Mouse (Mus musculus): ENCODE data around the gene Stim2. TPM values are rescaled to one million over a fixed set of nuclear protein-coding genes. Genes with fewer than 3 reads are reported as not detected.

Stim2 gene
- total and polyA plus RNA-seq, 3 experiments: 16.8 to 21.5 (median 18.2) TPM

GRCm38 (mm10) chr5:54005865-54006225 lies 7.5 kb downstream of the Stim2 start:
- peaks cover 3 to 8% of the 10 kb centered on the region in 2 experiments for H3K36me3 ChIP-seq (replicated peaks in 1 of 2; ENCODE audit: control insufficient read depth in 1 of 2, insufficient read depth in 1 of 2, low read length in 1 of 2)
- no peak overlapping the region for H3K27ac ChIP-seq (ENCODE audit: insufficient read depth, low read depth)
- no peak overlapping the region for H3K4me3 ChIP-seq (replicated peaks in 1 of 3; ENCODE audit: low read depth in 2 of 3, low read length in 2 of 3, poor library complexity in 1 of 3)
- peaks cover 0 to 7% of the 10 kb centered on the region in 2 experiments; a peak in 1 of 4 replicates for H3K4me1 ChIP-seq (ENCODE audit: control insufficient read depth in 1 of 2, insufficient read depth in 2 of 2)
- no peak for DNase-seq (ENCODE audit: extremely low read depth)
- H3K79me2 ChIP-seq (replicated peaks; ENCODE audit: control insufficient read depth, extremely low read depth, insufficient read depth, poor library complexity, severe bottlenecking): 0 out of 2 replicates have a peak, but pooled peaks cover 3% of the 10 kb centered on the region
- in situ Hi-C loops (cut with MboI; ENCODE audit: low pct_ligation_motif_present, low pct_unique_long_range_greater_than_20kb, low sequenced_read_pairs) (no loop called here), dilution Hi-C loops (cut with MboI; ENCODE audit: extremely low pct_ligation_motif_present, extremely low pct_unique_long_range_greater_than_20kb, low sequenced_read_pairs) (no loop called here)
- TF ChIP-seq RCOR1 (conservative IDR thresholded peaks at IDR 0.05; ENCODE audit: low read depth, low read length): no peak
- no peak for TF ChIP-seq CTCF (conservative IDR thresholded peaks at IDR 0.05 in 1 of 2, IDR thresholded peaks at IDR 0.05 in 1 of 2; ENCODE audit: low read depth in 2 of 2, low read length in 2 of 2)
- TF ChIP-seq NELFE (IDR thresholded peaks at IDR 0.05; ENCODE audit: low read depth, low read length): no peak
- H3K27me3 ChIP-seq (replicated peaks): no peaks in the 10 kb centered on the region
- no peaks in the 10 kb centered on the region for H3K9me3 ChIP-seq (replicated peaks; ENCODE audit: low read length)
- H3K9ac ChIP-seq (ENCODE audit: insufficient read depth, low read depth): no peak overlapping the region
- H3K4me2 ChIP-seq (ENCODE audit: insufficient read depth, low read depth, poor library complexity, severe bottlenecking): no peak overlapping the region

- H3K9me3 ChIP-seq (replicated peaks; ENCODE audit: low read length): no peaks in the 10 kb centered on the region
- DNase-seq (ENCODE audit: extremely low read depth): no peak
- H3K27me3 ChIP-seq (replicated peaks): no peaks in the 10 kb centered on the region
- no peak overlapping the region for H3K4me3 ChIP-seq (replicated peaks in 1 of 3; ENCODE audit: low read depth in 2 of 3, low read length in 2 of 3, poor library complexity in 1 of 3)
- peaks cover 3 to 8% of the 10 kb centered on the region in 2 experiments for H3K36me3 ChIP-seq (replicated peaks in 1 of 2; ENCODE audit: control insufficient read depth in 1 of 2, insufficient read depth in 1 of 2, low read length in 1 of 2)
- H3K9ac ChIP-seq (ENCODE audit: insufficient read depth, low read depth): no peak overlapping the region
- dilution Hi-C loops (cut with MboI; ENCODE audit: extremely low pct_ligation_motif_present, extremely low pct_unique_long_range_greater_than_20kb, low sequenced_read_pairs) (no loop called here), in situ Hi-C loops (cut with MboI; ENCODE audit: low pct_ligation_motif_present, low pct_unique_long_range_greater_than_20kb, low sequenced_read_pairs) (no loop called here)
- peaks cover 0 to 7% of the 10 kb centered on the region in 2 experiments; a peak in 1 of 4 replicates for H3K4me1 ChIP-seq (ENCODE audit: control insufficient read depth in 1 of 2, insufficient read depth in 2 of 2)
- no peaks in the 10 kb centered on the region for H3K79me2 ChIP-seq (replicated peaks; ENCODE audit: control insufficient read depth, extremely low read depth, insufficient read depth, poor library complexity, severe bottlenecking)
- H3K4me2 ChIP-seq (ENCODE audit: insufficient read depth, low read depth, poor library complexity, severe bottlenecking): no peak overlapping the region
- H3K27ac ChIP-seq (ENCODE audit: insufficient read depth, low read depth): no peak overlapping the region
- no peak for TF ChIP-seq MXI1 (IDR thresholded peaks at IDR 0.05; ENCODE audit: low read depth, low read length)
- no peak for TF ChIP-seq E2F4 (IDR thresholded peaks at IDR 0.05; ENCODE audit: insufficient replicate concordance, low read depth, low read length)
- no peak for TF ChIP-seq GABPA (IDR thresholded peaks at IDR 0.05; ENCODE audit: insufficient replicate concordance, low read depth, low read length)
- no peak for TF ChIP-seq IRF4 (IDR thresholded peaks at IDR 0.05; ENCODE audit: low read depth, low read length)
- no peak for TF ChIP-seq ZKSCAN1 (IDR thresholded peaks at IDR 0.05; ENCODE audit: borderline replicate concordance, low read depth, low read length)
- no peak for TF ChIP-seq BHLHE40 (IDR thresholded peaks at IDR 0.05; ENCODE audit: low read depth, low read length)
- TF ChIP-seq POLR2AphosphoS2 (IDR thresholded peaks at IDR 0.05; ENCODE audit: low read depth, low read length): no peak
- no peak for TF ChIP-seq UBTF (IDR thresholded peaks at IDR 0.05; ENCODE audit: low read depth, low read length)
- TF ChIP-seq CHD2 (IDR thresholded peaks at IDR 0.05; ENCODE audit: low read length): no peak
- TF ChIP-seq NELFE (IDR thresholded peaks at IDR 0.05; ENCODE audit: low read depth, low read length): no peak
- TF ChIP-seq MAFK (IDR thresholded peaks at IDR 0.05; ENCODE audit: insufficient replicate concordance, low read length): no peak
- no peak for TF ChIP-seq MAZ (IDR thresholded peaks at IDR 0.05; ENCODE audit: low read depth, low read length)
These were observed 8.5 kb downstream of the Stim2 start for GRCm38 (mm10) chr5:54006845-54007244.

DNA sequence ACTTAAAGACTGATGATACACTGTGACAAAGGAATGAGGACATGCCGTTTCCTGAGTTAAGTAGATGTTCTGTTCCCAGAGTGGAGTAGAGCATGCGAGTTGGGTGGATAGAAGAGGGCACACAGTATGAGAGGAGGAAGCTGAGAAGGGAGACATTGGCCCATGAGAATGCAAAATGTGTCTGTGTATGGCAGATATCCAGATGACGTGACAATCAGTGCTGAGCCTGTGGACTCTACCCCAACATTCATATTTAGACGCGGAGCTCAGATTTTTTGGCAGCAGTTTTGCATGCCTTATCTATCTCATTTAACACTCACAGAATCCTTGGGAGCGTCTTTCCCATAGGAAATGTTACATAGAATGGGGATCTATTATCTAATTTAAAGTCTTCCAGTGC lies 9.3 kb downstream of the Stim2 start:
- in situ Hi-C loops (cut with MboI; ENCODE audit: low pct_ligation_motif_present, low pct_unique_long_range_greater_than_20kb, low sequenced_read_pairs): no loop called here
- Histone ChIP-seq H3K27ac (ENCODE audit: insufficient read depth, low read depth) (no peak overlapping the region), H3K79me2 (replicated peaks; ENCODE audit: control insufficient read depth, extremely low read depth, insufficient read depth, poor library complexity, severe bottlenecking) (no peaks in the 10 kb centered on the region), H3K27me3 (replicated peaks) (no peaks in the 10 kb centered on the region), H3K4me1 (ENCODE audit: control insufficient read depth in 1 of 2, insufficient read depth in 2 of 2) (peaks cover 0 to 7% of the 10 kb centered on the region in 2 experiments; a peak in 1 of 4 replicates), H3K9ac (ENCODE audit: insufficient read depth, low read depth) (no peak overlapping the region), H3K4me2 (ENCODE audit: insufficient read depth, low read depth, poor library complexity, severe bottlenecking) (no peak overlapping the region), H3K9me3 (replicated peaks; ENCODE audit: low read length) (no peaks in the 10 kb centered on the region), H3K36me3 (replicated peaks in 1 of 2; ENCODE audit: control insufficient read depth in 1 of 2, insufficient read depth in 1 of 2, low read length in 1 of 2) (peaks cover 3 to 8% of the 10 kb centered on the region in 2 experiments), H3K4me3 (replicated peaks in 1 of 3; ENCODE audit: low read depth in 2 of 3, low read length in 2 of 3, poor library complexity in 1 of 3) (no peak overlapping the region)
- dilution Hi-C loops (cut with MboI; ENCODE audit: extremely low pct_ligation_motif_present, extremely low pct_unique_long_range_greater_than_20kb, low sequenced_read_pairs): no loop called here
- DNase-seq (ENCODE audit: extremely low read depth): no peak
- TF ChIP-seq MAZ (IDR thresholded peaks at IDR 0.05; ENCODE audit: low read depth, low read length) (no peak), TBP (conservative IDR thresholded peaks at IDR 0.05; ENCODE audit: low read depth, low read length) (no peak), RCOR1 (conservative IDR thresholded peaks at IDR 0.05; ENCODE audit: low read depth, low read length) (no peak), USF1 (IDR thresholded peaks at IDR 0.05; ENCODE audit: low read depth, low read length) (no peak), ETS1 (conservative IDR thresholded peaks at IDR 0.05; ENCODE audit: low read depth, low read length) (no peak), GABPA (IDR thresholded peaks at IDR 0.05; ENCODE audit: insufficient replicate concordance, low read depth, low read length) (no peak)

Data from CH12.LX (cell line).